Mouse (Mus musculus) lung, postnatal 0 days (tissue): ENCODE data around the gene Ptges3l.

Experiments used
- CTCF ChIP-seq: IDR thresholded peaks from 2 replicates; pipeline ENCODE4 v1.5.1; 2016; ENCODE audit warnings: antibody characterized with exemption, mild to moderate bottlenecking
- EP300 ChIP-seq: IDR thresholded peaks from 2 replicates; pipeline ENCODE4 v1.6.1; 2016; ENCODE audit warnings: antibody characterized with exemption, mild to moderate bottlenecking, control low read depth

DNA sequence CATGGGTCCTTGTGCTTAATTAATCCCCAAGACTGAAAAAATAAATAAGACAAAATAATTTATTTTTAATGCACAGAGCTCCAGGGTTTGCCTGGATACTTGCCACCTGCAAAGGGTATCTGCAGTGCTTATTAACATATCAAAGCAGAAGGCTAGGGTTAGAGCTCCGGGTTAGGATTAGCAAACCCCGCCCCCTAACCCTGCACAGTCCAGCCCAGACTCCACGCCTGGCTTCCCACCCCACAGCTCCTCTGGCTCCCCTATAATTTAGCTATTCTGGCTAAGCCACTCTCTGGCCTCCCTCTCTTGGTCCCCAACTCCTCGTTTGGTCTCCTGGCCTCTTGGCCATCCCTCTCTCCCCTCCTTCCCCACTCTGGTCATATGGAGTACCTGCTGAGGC, 43.3 kb downstream of the Ptges3l start:
- TF ChIP-seq CTCF, result no peak
- no peak for TF ChIP-seq EP300
